Mouse (Mus musculus) cerebellum, postnatal 36 days (tissue): ENCODE results near the gene Btbd35f12.
"Not testable (repeated sequence)": the region's sequence is repeated elsewhere in the genome, so short reads cannot be mapped to it uniquely, and the experiment has no call there.

Experiments used
- DNase-seq, 2 experiments: peaks; one replicate each; pipeline ENCODE4 v3.0.0; 2021 to 2022; ENCODE audit warnings: mixed read lengths in 2 of 2

Gene Btbd35f12

DNA sequence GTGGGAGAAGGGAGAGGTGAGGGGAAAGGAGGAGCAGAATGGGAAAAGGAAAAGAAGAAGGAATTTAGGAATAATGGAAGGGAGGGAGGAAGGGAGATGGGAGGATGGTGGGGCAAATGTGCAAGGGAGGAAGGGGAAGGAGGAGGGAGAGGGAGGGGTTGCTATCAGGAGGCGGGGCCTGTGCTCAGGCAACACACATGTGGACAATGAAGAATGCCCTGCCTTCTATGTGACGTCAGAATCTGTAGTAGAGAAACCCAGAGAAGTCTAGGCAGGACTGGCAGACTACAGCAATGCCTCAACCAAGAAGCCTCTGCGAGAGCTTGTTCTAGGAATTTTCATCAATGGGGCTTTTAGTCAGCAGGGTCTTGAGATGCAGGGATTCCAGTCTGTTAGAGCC lies at the start of gene Btbd35f12:
TSS of gene Btbd35f12 (plus strand) at position 301 of the 400 bp plus-strand sequence.
- DNase-seq: not testable (repeated sequence)

DNA sequence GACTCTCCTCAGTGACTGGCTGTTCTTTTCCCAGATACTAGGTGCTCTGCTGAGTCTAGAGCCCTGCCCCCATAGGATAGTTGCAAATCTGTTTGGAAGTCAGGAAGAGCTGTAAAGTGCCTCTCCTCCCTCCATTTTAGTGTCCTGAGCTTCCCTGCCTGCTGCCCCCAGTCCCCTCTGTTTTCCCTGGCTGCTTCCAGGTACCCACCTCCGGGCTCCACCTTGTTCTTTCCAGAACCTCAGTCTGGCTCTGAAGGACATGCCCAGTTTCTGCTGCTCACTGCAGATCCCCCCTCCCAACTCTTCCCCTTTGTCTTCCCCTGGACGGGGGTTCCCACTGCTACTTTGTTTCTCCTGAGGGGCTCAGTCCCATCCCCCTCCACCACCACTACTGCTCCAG lies 40.1 kb downstream of the Btbd35f12 start:
- not testable (repeated sequence) for DNase-seq
